Mouse (Mus musculus): ENCODE measurements around the gene Kdm2b. TPM values are rescaled to one million over a fixed set of nuclear protein-coding genes. Genes with fewer than 3 reads are reported as not detected.
A peak's percentile ranks its signal among the peaks of the same experiment; 100 is the strongest.

The Kdm2b gene
- polyA plus RNA-seq, 1 experiment = 30.3 TPM

GRCm38 (mm10) chr5:122990411-122991160, 963 bp upstream of the Kdm2b start:
- 20% methylated on average over 16 of the region's 16 CpGs for WGBS
- Histone ChIP-seq H3K36me3 (ENCODE audit: control insufficient read depth, insufficient read depth, low read length) (no peaks in the 10 kb centered on the region), H3K27ac (ENCODE audit: insufficient read depth, low read length) (peak overlapping the region; percentile 86), H3K4me1 (ENCODE audit: control insufficient read depth, insufficient read depth, insufficient read length) (peaks cover 9% of the 10 kb centered on the region; the same call in 1 of the 2 replicates), H3K27me3 (ENCODE audit: control insufficient read depth, insufficient read depth, low read length) (no peaks in the 10 kb centered on the region), H3K4me3 (ENCODE audit: extremely low read depth, insufficient read depth, insufficient read length) (peak overlapping the region; percentile 66)
- DNase-seq (ENCODE audit: low read depth in 1 of 2, low spot score in 2 of 2) = peak; percentile 65 to 91
- TF ChIP-seq POLR2A (IDR thresholded peaks at IDR 0.05; ENCODE audit: low read depth, low read length) (0 out of 2 replicates have a peak, but pooled peaks have one; percentile 8), CTCF (IDR thresholded peaks at IDR 0.05; ENCODE audit: extremely low read depth, insufficient read depth, insufficient read length, insufficient replicate concordance) (no peak)

DNA sequence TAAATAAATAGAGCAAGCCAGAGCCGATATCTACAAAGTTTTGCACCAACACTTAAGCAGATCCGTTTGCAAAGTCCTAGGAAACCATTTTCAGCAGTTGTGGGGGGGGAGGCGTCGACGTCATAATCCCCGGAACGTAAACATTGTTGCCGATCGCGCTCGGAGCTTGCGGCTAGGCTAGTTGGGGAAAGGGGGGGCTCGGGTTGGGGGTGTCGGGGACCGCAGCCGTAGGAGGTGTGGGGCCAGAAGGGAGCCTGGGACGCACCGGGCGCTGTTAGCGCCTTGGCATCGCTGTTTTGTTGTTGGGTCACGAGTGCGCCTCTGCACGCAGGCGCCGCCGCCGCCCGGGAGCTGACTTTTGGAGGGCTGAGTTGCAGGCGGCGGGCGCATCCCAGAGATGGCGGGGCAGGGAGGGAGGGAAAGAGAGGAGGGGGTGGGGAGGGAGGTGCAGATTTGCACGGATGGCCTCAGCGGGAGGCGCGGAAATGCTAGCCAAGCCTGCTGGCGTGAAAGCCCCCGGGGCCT, 560 bp downstream of the Kdm2b start:
- under 1% methylated on average over 35 of the region's 39 CpGs for WGBS
- H3K36me3 ChIP-seq (ENCODE audit: control insufficient read depth, insufficient read depth, low read length) = no peaks in the 10 kb centered on the region
- peaks cover 12% of the 10 kb centered on the region; the same call in 1 of the 2 replicates for H3K4me1 ChIP-seq (ENCODE audit: control insufficient read depth, insufficient read depth, insufficient read length)
- peak; percentile 65 to 70 for DNase-seq (ENCODE audit: low read depth in 1 of 2, low spot score in 2 of 2)
- TF ChIP-seq CTCF (IDR thresholded peaks at IDR 0.05; ENCODE audit: extremely low read depth, insufficient read depth, insufficient read length, insufficient replicate concordance) (no peak), POLR2A (IDR thresholded peaks at IDR 0.05; ENCODE audit: low read depth, low read length) (no peak; the same call in 1 of the 2 replicates)
- H3K4me3 ChIP-seq (ENCODE audit: extremely low read depth, insufficient read depth, insufficient read length) = peak overlapping the region; percentile 66
- H3K27me3 ChIP-seq (ENCODE audit: control insufficient read depth, insufficient read depth, low read length) = no peaks in the 10 kb centered on the region
- H3K27ac ChIP-seq (ENCODE audit: insufficient read depth, low read length) = peak overlapping the region; percentile 80

GRCm38 (mm10) chr5:122988021-122988751, 1.4 kb downstream of the Kdm2b start:
- TF ChIP-seq CTCF (IDR thresholded peaks at IDR 0.05; ENCODE audit: extremely low read depth, insufficient read depth, insufficient read length, insufficient replicate concordance) (no peak), POLR2A (IDR thresholded peaks at IDR 0.05; ENCODE audit: low read depth, low read length) (no peak)
- no peaks in the 10 kb centered on the region for H3K36me3 ChIP-seq (ENCODE audit: control insufficient read depth, insufficient read depth, low read length)
- peak in 1 of 2 experiments; percentile 42 for DNase-seq (ENCODE audit: low read depth in 1 of 2, low spot score in 2 of 2)
- H3K27ac ChIP-seq (ENCODE audit: insufficient read depth, low read length) = peak overlapping the region; percentile 78
- peaks cover 12% of the 10 kb centered on the region; the same call in 1 of the 2 replicates for H3K4me1 ChIP-seq (ENCODE audit: control insufficient read depth, insufficient read depth, insufficient read length)
- H3K27me3 ChIP-seq (ENCODE audit: control insufficient read depth, insufficient read depth, low read length) = no peaks in the 10 kb centered on the region
- peak overlapping the region; percentile 66 for H3K4me3 ChIP-seq (ENCODE audit: extremely low read depth, insufficient read depth, insufficient read length)
- under 1% methylated on average over 41 of the region's 41 CpGs for whole genome bisulfite sequencing

DNA sequence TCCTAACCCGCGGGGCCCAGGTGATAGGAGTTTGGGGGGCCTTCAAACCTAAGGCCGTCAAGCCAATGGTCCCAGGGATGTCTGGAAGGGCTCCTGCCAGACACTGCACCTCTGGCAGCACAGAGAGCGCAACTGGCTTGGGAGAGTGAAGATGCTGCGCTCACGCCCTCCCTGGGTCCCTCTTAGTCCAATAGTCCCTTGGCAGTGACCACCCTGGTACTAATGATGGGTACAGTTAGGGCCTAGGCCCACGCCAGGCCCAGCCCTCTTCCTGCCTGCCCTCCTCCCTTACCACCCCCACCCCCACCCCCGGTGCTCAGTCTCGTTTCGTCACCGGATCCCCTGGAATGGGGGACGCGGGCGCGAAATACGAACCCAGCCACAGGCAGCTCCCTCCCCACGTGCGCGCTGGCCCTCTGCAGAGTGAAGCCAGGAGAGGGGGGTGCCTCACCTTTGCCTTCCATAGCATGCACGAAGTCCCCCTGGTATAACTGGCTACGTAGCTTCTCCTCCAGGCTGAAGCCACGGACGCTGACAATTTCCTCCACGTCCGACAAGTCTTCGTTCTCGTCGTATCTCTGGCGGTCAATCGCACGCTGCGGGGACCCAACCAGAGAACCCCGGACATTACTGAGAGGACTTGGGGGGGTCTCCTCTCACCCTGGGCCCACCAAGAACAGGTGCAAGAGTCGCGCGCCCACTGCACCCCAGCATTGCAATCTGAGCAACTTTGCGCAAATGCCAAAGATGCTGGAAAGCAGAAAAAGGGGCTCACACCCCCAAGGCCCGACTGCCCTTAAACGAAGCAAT, 2.2 kb downstream of the Kdm2b start:
- H3K4me1 ChIP-seq (ENCODE audit: control insufficient read depth, insufficient read depth, insufficient read length) = peaks cover 12% of the 10 kb centered on the region; the same call in 1 of the 2 replicates
- 14% methylated on average over 39 of the region's 39 CpGs for WGBS
- no peaks in the 10 kb centered on the region for H3K27me3 ChIP-seq (ENCODE audit: control insufficient read depth, insufficient read depth, low read length)
- peaks cover 2% of the 10 kb centered on the region; the same call in 1 of the 2 replicates for H3K36me3 ChIP-seq (ENCODE audit: control insufficient read depth, insufficient read depth, low read length)
- TF ChIP-seq POLR2A (IDR thresholded peaks at IDR 0.05; ENCODE audit: low read depth, low read length) (no peak), CTCF (IDR thresholded peaks at IDR 0.05; ENCODE audit: extremely low read depth, insufficient read depth, insufficient read length, insufficient replicate concordance) (no peak)
- DNase-seq (ENCODE audit: low read depth in 1 of 2, low spot score in 2 of 2) = peak in 1 of 2 experiments; percentile 17
- H3K4me3 ChIP-seq (ENCODE audit: extremely low read depth, insufficient read depth, insufficient read length) = peak overlapping the region; percentile 66; the same call in 1 of the 2 replicates
- H3K27ac ChIP-seq (ENCODE audit: insufficient read depth, low read length) = no peak overlapping the region

DNA sequence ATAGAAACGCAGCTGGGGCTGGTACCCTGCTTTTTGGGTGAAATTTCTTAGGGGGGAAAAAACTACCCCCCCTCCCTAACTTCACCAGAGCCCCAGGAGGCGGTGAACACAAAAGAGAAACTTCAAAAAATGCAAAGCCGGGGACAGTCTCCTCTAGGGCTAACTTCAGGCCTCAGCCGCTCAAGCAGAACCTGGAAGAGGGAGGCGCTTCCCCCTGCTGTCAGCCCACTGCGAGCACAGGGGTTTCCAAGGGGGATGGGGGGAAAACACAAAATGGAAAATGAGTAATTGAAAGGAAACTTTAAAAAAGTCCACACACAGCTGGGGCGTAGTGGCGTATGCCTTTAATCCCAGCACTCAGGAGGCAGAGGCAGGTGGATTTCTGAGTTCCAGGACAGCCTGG, 3.5 kb downstream of the Kdm2b start:
- H3K4me3 ChIP-seq (ENCODE audit: extremely low read depth, insufficient read depth, insufficient read length) = no peak overlapping the region
- H3K4me1 ChIP-seq (ENCODE audit: control insufficient read depth, insufficient read depth, insufficient read length) = peaks cover 8% of the 10 kb centered on the region; the same call in 1 of the 2 replicates
- TF ChIP-seq CTCF (IDR thresholded peaks at IDR 0.05; ENCODE audit: extremely low read depth, insufficient read depth, insufficient read length, insufficient replicate concordance) (no peak), POLR2A (IDR thresholded peaks at IDR 0.05; ENCODE audit: low read depth, low read length) (no peak)
- H3K36me3 ChIP-seq (ENCODE audit: control insufficient read depth, insufficient read depth, low read length) = peaks cover 2% of the 10 kb centered on the region; the same call in 1 of the 2 replicates
- no peak overlapping the region for H3K27ac ChIP-seq (ENCODE audit: insufficient read depth, low read length)
- no peaks in the 10 kb centered on the region for H3K27me3 ChIP-seq (ENCODE audit: control insufficient read depth, insufficient read depth, low read length)
- DNase-seq (ENCODE audit: low read depth in 1 of 2, low spot score in 2 of 2) = no peak
- 62% methylated on average over 8 of the region's 8 CpGs for WGBS

- Histone ChIP-seq H3K27ac (ENCODE audit: insufficient read depth, low read length) (no peak overlapping the region), H3K4me1 (ENCODE audit: control insufficient read depth, insufficient read depth, insufficient read length) (peaks cover 7% of the 10 kb centered on the region; the same call in 1 of the 2 replicates), H3K27me3 (ENCODE audit: control insufficient read depth, insufficient read depth, low read length) (no peaks in the 10 kb centered on the region), H3K36me3 (ENCODE audit: control insufficient read depth, insufficient read depth, low read length) (peaks cover 2% of the 10 kb centered on the region; the same call in 1 of the 2 replicates), H3K4me3 (ENCODE audit: extremely low read depth, insufficient read depth, insufficient read length) (no peak overlapping the region)
- no peak for DNase-seq (ENCODE audit: low read depth in 1 of 2, low spot score in 2 of 2)
- WGBS = 83% methylated on average over 3 of the region's 3 CpGs
- TF ChIP-seq POLR2A (IDR thresholded peaks at IDR 0.05; ENCODE audit: low read depth, low read length) (no peak), CTCF (IDR thresholded peaks at IDR 0.05; ENCODE audit: extremely low read depth, insufficient read depth, insufficient read length, insufficient replicate concordance) (no peak)
These were observed 4.3 kb downstream of the Kdm2b start for GRCm38 (mm10) chr5:122985276-122985675.

All from spleen, adult 2 months (tissue).